Mouse (Mus musculus): ENCODE results near the gene Drc7.

Gene Drc7

GRCm38 (mm10) chr8:95054927-95055510, at the start of gene Drc7:
Gene Drc7, plus strand, starts transcription at chr8:95055103.
- no peak for DNase-seq

GRCm38 (mm10) chr8:95012442-95012919, 42.4 kb upstream of the Drc7 start:
- no peak for DNase-seq

- DNase-seq: peak; percentile 15
Measured at GRCm38 (mm10) chr8:95015866-95016265, 39.0 kb upstream of the Drc7 start.

- peak; percentile 7 for DNase-seq
Measured at GRCm38 (mm10) chr8:95016684-95017083, 38.2 kb upstream of the Drc7 start.

- DNase-seq: peak; percentile 12
Measured at GRCm38 (mm10) chr8:95017451-95017850, 37.5 kb upstream of the Drc7 start, which contains the start of gene Adgrg3. Gene Adgrg3, plus strand, starts transcription at chr8:95017692.

GRCm38 (mm10) chr8:95017969-95018635, 36.8 kb upstream of the Drc7 start:
- peak; percentile 5 for DNase-seq

GRCm38 (mm10) chr8:95020293-95020777, 34.6 kb upstream of the Drc7 start:
- DNase-seq: peak; percentile 57

- no peak for DNase-seq
Measured at GRCm38 (mm10) chr8:95020821-95021220, 34.1 kb upstream of the Drc7 start.

- no peak for DNase-seq
Measured at GRCm38 (mm10) chr8:95023201-95023600, 31.7 kb upstream of the Drc7 start.

- no peak for DNase-seq
Measured at GRCm38 (mm10) chr8:95024387-95024786, 30.5 kb upstream of the Drc7 start.

- DNase-seq: peak; percentile 70
Measured at GRCm38 (mm10) chr8:95025421-95025820, 29.5 kb upstream of the Drc7 start.

GRCm38 (mm10) chr8:95028391-95028790, 26.5 kb upstream of the Drc7 start:
- peak; percentile 70 for DNase-seq

- DNase-seq: peak; percentile 56
Measured at GRCm38 (mm10) chr8:95037106-95037925, 17.6 kb upstream of the Drc7 start.

- peak; percentile 55 for DNase-seq
Measured at GRCm38 (mm10) chr8:95041883-95042784, 12.8 kb upstream of the Drc7 start.

GRCm38 (mm10) chr8:95044811-95045210, 10.1 kb upstream of the Drc7 start:
- DNase-seq: no peak

GRCm38 (mm10) chr8:95046982-95047381, 7.9 kb upstream of the Drc7 start:
- DNase-seq: no peak

- DNase-seq: no peak
Measured at GRCm38 (mm10) chr8:95047884-95048680, 6.8 kb upstream of the Drc7 start.

- DNase-seq: no peak
Measured at GRCm38 (mm10) chr8:95049636-95050035, 5.3 kb upstream of the Drc7 start.

- DNase-seq: no peak
Measured at GRCm38 (mm10) chr8:95054438-95054837, 465 bp upstream of the Drc7 start.

- DNase-seq: no peak
Measured at GRCm38 (mm10) chr8:95056414-95056813, 1.5 kb downstream of the Drc7 start.

- DNase-seq: no peak
Measured at GRCm38 (mm10) chr8:95058661-95059060, 3.8 kb downstream of the Drc7 start.

All from kidney, postnatal 10 days (tissue).